Mouse (Mus musculus) forebrain, embryonic 14.5 days (tissue): Measurements from ENCODE around the gene Lect2. TPM values are rescaled to one million over a fixed set of nuclear protein-coding genes. Genes with fewer than 3 reads are reported as not detected.
A peak's percentile ranks its signal among the peaks of the same experiment; 100 is the strongest.

Experiments
- ATAC-seq: fragments of 200-750 bp; cut with Nextera tagmentation; 2 replicates; pipeline ENCODE4 v1.8.0; 2017; ENCODE audit warnings: mild to moderate bottlenecking, moderate library complexity
- DNase-seq: peaks from one replicate; pipeline ENCODE4 v3.0.0-alpha.2; 2015; ENCODE audit warnings: low spot score
- H3K27ac ChIP-seq: fragments of 300-500 bp; sonication (generic); 2 replicates; pipeline ENCODE4 v1.5.1; 2014; ENCODE audit warnings: low read depth, mild to moderate bottlenecking, control low read depth, low read length, moderate library complexity
- H3K27me3 ChIP-seq: fragments of 300-500 bp; sonication (generic); replicated peaks from 2 replicates; pipeline ENCODE4 v1.6.1; 2014; ENCODE audit warnings: low read length, control low read depth, mixed read lengths; ENCODE audit not compliant: control insufficient read depth, insufficient read depth
- H3K36me3 ChIP-seq: fragments of 300-500 bp; sonication (generic); 2 replicates; pipeline ENCODE4 v1.6.1; 2014; ENCODE audit warnings: low read length, control low read depth; ENCODE audit not compliant: control insufficient read depth, insufficient read depth
- H3K4me1 ChIP-seq: fragments of 300-500 bp; sonication (generic); 2 replicates; pipeline ENCODE4 v1.6.1; 2014; ENCODE audit warnings: antibody characterized with exemption, low read length, control low read depth; ENCODE audit not compliant: control insufficient read depth, insufficient read depth
- H3K4me2 ChIP-seq: fragments of 300-500 bp; sonication (generic); 2 replicates; pipeline ENCODE4 v1.6.1; 2014; ENCODE audit warnings: mild to moderate bottlenecking, control low read depth, low read length
- H3K4me3 ChIP-seq: fragments of 300-500 bp; sonication (generic); 2 replicates; pipeline ENCODE4 v1.5.1; 2014; ENCODE audit warnings: low read depth, low read length, control low read depth
- H3K9ac ChIP-seq: fragments of 300-500 bp; sonication (generic); 2 replicates; pipeline ENCODE4 v1.6.1; 2014; ENCODE audit warnings: mild to moderate bottlenecking, low read length, control low read depth, moderate library complexity
- H3K9me3 ChIP-seq: fragments of 300-500 bp; sonication (generic); replicated peaks from 2 replicates; pipeline ENCODE4 v1.6.1; 2016; ENCODE audit warnings: low read length, control low read depth, mixed read lengths; ENCODE audit not compliant: control insufficient read depth
- WGBS: fragments of 180-500 bp; shearing (Covaris S2); extraction: QIAGEN DNeasy Blood & Tissue Kit; methylation state at CpG from one replicate; pipeline ENCODE4 v1.1.7; 2014; 5-methylcytosine and 5-hydroxymethylcytosine counted together
- polyA plus RNA-seq: library from polyadenylated mRNA; unstranded; fragments of >200 nt; fragmentation: Nextera tagmentation; extraction: Ambion mirVana; gene quantifications from 2 replicates; pipeline ENCODE4 v1.2.1, GENCODE M21; 2014

Lect2 gene
- polyA plus RNA-seq, 1 experiment from 2014 or later, result not detected

- H3K4me2 ChIP-seq, result no peak overlapping the region
- no peak overlapping the region for H3K9ac ChIP-seq
- no peak overlapping the region for H3K27ac ChIP-seq
- peaks cover 3% of the 10 kb centered on the region; the same call in 1 of the 2 replicates for H3K4me1 ChIP-seq
- H3K9me3 ChIP-seq, result no peaks in the 10 kb centered on the region
- DNase-seq (peak; percentile 27), ATAC-seq (no peak)
- H3K36me3 ChIP-seq, result no peaks in the 10 kb centered on the region
- no peaks in the 10 kb centered on the region for H3K27me3 ChIP-seq
- whole genome bisulfite sequencing, result 68% methylated on average over 10 of the region's 10 CpGs
- no peak overlapping the region for H3K4me3 ChIP-seq
Measured at GRCm38 (mm10) chr13:56566336-56566735, 18.0 kb upstream of the Lect2 start.

DNA sequence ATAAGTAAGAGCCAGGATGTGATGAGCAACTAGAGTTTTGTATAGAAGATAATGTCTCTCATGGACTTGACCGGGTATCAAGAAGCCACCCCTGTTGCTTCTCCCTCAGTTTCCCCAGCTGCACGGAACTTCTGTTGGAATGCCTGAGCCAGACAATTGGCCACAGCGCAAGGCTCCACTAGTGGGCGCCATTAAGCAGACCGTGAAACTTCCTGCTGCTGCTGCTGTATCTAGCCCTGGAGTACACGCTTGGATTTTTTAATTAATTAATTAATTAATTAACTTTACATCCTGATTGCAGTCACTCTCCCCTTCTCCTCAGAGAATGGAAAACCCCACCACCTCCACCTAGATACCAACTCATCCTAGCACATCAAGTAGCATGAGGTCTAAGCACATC lies 14.8 kb upstream of the Lect2 start:
- Histone ChIP-seq H3K27me3 (no peaks in the 10 kb centered on the region), H3K4me3 (no peak overlapping the region), H3K4me2 (no peak overlapping the region), H3K9ac (no peak overlapping the region), H3K4me1 (peaks cover 3% of the 10 kb centered on the region; the same call in 1 of the 2 replicates), H3K27ac (no peak overlapping the region), H3K36me3 (no peaks in the 10 kb centered on the region), H3K9me3 (no peaks in the 10 kb centered on the region)
- no peak for ATAC-seq
- WGBS, result 35% methylated on average over 6 of the region's 6 CpGs
- DNase-seq, result peak; percentile 35

- ATAC-seq (no peak), DNase-seq (no peak)
- no peaks in the 10 kb centered on the region for H3K9me3 ChIP-seq
- H3K9ac ChIP-seq, result no peak overlapping the region
- H3K4me2 ChIP-seq, result no peak overlapping the region
- no peaks in the 10 kb centered on the region for H3K27me3 ChIP-seq
- H3K36me3 ChIP-seq, result no peaks in the 10 kb centered on the region
- H3K27ac ChIP-seq, result no peak overlapping the region
- peaks cover under 1% of the 10 kb centered on the region; the same call in 1 of the 2 replicates for H3K4me1 ChIP-seq
- H3K4me3 ChIP-seq, result no peak overlapping the region
- 71% methylated on average over 8 of the region's 8 CpGs for WGBS
Measured at GRCm38 (mm10) chr13:56561129-56561528, 12.8 kb upstream of the Lect2 start.

DNA sequence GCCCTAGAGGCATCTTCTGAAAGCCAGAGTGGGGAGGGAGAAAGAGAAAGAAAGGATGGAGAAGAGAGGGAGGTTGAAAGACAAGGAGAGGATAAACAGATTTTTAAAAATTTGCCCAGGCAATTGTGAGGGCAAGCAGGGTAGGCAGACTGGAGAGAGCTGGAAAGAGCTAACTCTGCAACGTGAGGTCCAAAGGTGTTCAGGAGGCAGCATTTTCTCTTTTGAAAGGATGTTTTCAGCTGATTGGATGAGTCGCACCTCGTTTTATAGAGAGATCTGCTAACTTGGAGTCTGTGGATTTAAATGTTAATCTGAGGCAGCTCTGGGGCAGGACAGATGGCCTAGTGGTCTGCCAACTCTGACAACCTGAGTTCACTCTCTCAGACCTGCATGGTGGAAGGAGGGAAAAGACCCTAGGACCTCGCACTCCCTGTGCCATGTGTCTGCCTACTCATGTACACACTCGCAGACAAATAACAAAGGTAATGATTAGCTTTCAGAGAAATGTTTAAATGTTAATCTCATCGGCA lies 11.6 kb upstream of the Lect2 start:
- no peak for ATAC-seq
- H3K9me3 ChIP-seq, result no peaks in the 10 kb centered on the region
- no peaks in the 10 kb centered on the region for H3K4me1 ChIP-seq
- no peak overlapping the region for H3K4me2 ChIP-seq
- no peak overlapping the region for H3K9ac ChIP-seq
- H3K27me3 ChIP-seq, result no peaks in the 10 kb centered on the region
- no peak overlapping the region for H3K4me3 ChIP-seq
- 76% methylated on average over 6 of the region's 6 CpGs for WGBS
- H3K36me3 ChIP-seq, result no peaks in the 10 kb centered on the region
- H3K27ac ChIP-seq, result no peak overlapping the region
- no peak for DNase-seq

- no peak for ATAC-seq
- Histone ChIP-seq H3K9me3 (no peaks in the 10 kb centered on the region), H3K27me3 (no peaks in the 10 kb centered on the region), H3K9ac (no peak overlapping the region), H3K4me3 (no peak overlapping the region), H3K4me1 (peaks cover 4% of the 10 kb centered on the region; the same call in 1 of the 2 replicates), H3K27ac (no peak overlapping the region), H3K4me2 (no peak overlapping the region), H3K36me3 (no peaks in the 10 kb centered on the region)
- no peak for DNase-seq
- WGBS, result 46% methylated on average over 3 of the region's 3 CpGs
Measured at GRCm38 (mm10) chr13:56558811-56559210, 10.5 kb upstream of the Lect2 start.

GRCm38 (mm10) chr13:56556701-56557100 lies 8.4 kb upstream of the Lect2 start:
- no peak overlapping the region for H3K4me2 ChIP-seq
- H3K27me3 ChIP-seq, result no peaks in the 10 kb centered on the region
- no peak overlapping the region for H3K4me3 ChIP-seq
- no peaks in the 10 kb centered on the region for H3K36me3 ChIP-seq
- 88% methylated on average over 3 of the region's 3 CpGs for WGBS
- H3K27ac ChIP-seq, result no peak overlapping the region
- peaks cover 4% of the 10 kb centered on the region; the same call in 1 of the 2 replicates for H3K4me1 ChIP-seq
- no peak overlapping the region for H3K9ac ChIP-seq
- H3K9me3 ChIP-seq, result no peaks in the 10 kb centered on the region
- ATAC-seq (no peak), DNase-seq (no peak)

- H3K9me3 ChIP-seq, result no peaks in the 10 kb centered on the region
- H3K4me1 ChIP-seq, result peaks cover 4% of the 10 kb centered on the region; the same call in 1 of the 2 replicates
- ATAC-seq, result 0 out of 2 replicates have a peak, but pooled peaks have one; percentile 20
- no peaks in the 10 kb centered on the region for H3K36me3 ChIP-seq
- H3K27me3 ChIP-seq, result no peaks in the 10 kb centered on the region
- no peak overlapping the region for H3K4me2 ChIP-seq
- H3K9ac ChIP-seq, result no peak overlapping the region
- WGBS, result 0% methylated on average over 1 of the region's 1 CpGs
- no peak overlapping the region for H3K27ac ChIP-seq
- no peak overlapping the region for H3K4me3 ChIP-seq
- peak; percentile 70 for DNase-seq
Measured at GRCm38 (mm10) chr13:56555957-56556356, 7.7 kb upstream of the Lect2 start.

DNA sequence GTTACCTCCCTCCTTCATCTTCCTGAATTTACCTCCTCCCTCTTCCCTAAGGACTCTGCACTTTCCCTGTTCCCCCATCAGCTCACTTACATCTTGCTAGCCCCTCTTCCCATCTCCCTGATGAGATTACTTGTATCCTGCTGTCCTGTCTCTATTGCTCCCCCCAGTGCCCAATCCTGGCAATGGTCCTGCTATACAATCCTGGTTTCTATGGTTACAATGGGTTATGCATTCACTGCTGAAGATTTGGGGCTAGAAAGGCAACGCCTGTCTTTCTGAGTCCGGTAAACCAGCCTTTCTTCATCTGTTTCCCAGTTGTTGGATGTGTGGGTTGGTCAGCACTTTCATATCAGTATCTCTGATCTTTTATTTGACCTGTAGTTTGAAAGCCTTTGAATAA lies 6.1 kb upstream of the Lect2 start:
- 0% methylated on average over 2 of the region's 2 CpGs for WGBS
- H3K4me3 ChIP-seq, result no peak overlapping the region
- no peak overlapping the region for H3K4me2 ChIP-seq
- no peaks in the 10 kb centered on the region for H3K27me3 ChIP-seq
- no peak overlapping the region for H3K27ac ChIP-seq
- DNase-seq (peak; percentile 85), ATAC-seq (peak; percentile 67; the same call in 1 of the 2 replicates)
- no peak overlapping the region for H3K9ac ChIP-seq
- no peaks in the 10 kb centered on the region for H3K9me3 ChIP-seq
- H3K36me3 ChIP-seq, result no peaks in the 10 kb centered on the region
- peaks cover 4% of the 10 kb centered on the region; the same call in 1 of the 2 replicates for H3K4me1 ChIP-seq

DNA sequence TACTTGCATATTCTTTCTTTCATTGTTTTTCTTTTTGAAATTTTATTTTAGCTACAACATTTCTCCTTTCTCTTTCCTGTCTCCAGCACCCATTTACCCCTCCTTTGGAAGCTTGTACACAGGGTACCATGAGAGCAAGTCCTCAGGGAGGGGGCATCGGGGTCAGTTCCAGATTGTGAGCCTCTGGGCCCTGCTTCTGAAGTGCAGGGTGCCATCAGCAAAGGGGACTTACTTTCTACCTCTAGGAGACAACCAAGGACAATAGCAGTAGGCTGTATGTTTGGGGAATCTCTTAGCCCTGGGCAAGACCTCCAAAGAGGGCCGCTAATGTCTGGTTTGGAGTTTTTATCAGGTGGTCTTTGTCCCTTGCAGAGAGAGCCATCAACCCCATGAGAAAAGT lies 5.6 kb upstream of the Lect2 start:
- peaks cover 4% of the 10 kb centered on the region; the same call in 1 of the 2 replicates for H3K4me1 ChIP-seq
- no peak overlapping the region for H3K9ac ChIP-seq
- DNase-seq, result no peak
- H3K36me3 ChIP-seq, result no peaks in the 10 kb centered on the region
- WGBS, result 46% methylated on average over 2 of the region's 2 CpGs
- no peak overlapping the region for H3K4me2 ChIP-seq
- no peak overlapping the region for H3K27ac ChIP-seq
- ATAC-seq, result no peak
- no peaks in the 10 kb centered on the region for H3K27me3 ChIP-seq
- no peaks in the 10 kb centered on the region for H3K9me3 ChIP-seq
- no peak overlapping the region for H3K4me3 ChIP-seq
